Mouse (Mus musculus): ENCODE results near the gene Irs3.

DNA sequence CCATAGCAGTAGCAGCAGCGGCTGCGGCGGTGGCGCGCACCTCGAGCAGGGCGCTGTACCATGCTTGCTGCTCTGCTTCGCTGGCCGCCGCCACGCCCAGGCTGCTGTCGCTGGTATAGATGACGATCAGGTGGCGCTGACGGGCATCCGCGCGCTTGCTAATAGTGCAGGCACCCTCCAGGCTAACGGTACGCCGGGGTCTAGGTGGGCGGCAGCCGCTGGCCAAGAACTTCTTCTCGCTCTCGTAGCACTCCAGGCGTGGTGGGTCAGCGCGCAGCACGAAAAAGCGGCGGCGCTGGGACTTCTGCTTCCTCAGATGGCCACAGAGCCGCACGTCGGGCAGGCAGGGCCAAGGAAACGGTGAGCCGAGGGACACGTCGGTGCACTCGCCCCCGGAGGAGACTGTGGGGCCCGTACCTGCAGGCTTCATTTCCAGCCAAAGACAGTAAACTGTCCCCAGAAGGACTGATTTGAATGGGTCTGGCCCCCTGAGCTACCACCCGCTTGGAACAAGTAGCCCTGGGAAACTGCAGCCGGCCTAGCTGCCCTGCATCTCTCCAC lies 343 bp downstream of the Irs3 start:
- TF ChIP-seq CTCF (IDR thresholded peaks at IDR 0.05; ENCODE audit: extremely low read depth, insufficient read length, insufficient replicate concordance, low read depth, low read length), result no peak
- TF ChIP-seq POLR2A (IDR thresholded peaks at IDR 0.05; ENCODE audit: low read depth, low read length), result no peak

All from small intestine, adult 2 months (tissue).